Mouse (Mus musculus) 416B (cell line): ENCODE measurements around the gene Rnf126.

ENCODE experiments used
- DNase-seq: peaks from one replicate; pipeline ENCODE4 v3.0.0; 2011; ENCODE audit warnings: low read depth

The Rnf126 gene

GRCm38 (mm10) chr10:79766508-79767325, at the start of gene Rnf126:
Rnf126 (minus strand) TSS chr10:79766952.
- peak; percentile 100 for DNase-seq

DNA sequence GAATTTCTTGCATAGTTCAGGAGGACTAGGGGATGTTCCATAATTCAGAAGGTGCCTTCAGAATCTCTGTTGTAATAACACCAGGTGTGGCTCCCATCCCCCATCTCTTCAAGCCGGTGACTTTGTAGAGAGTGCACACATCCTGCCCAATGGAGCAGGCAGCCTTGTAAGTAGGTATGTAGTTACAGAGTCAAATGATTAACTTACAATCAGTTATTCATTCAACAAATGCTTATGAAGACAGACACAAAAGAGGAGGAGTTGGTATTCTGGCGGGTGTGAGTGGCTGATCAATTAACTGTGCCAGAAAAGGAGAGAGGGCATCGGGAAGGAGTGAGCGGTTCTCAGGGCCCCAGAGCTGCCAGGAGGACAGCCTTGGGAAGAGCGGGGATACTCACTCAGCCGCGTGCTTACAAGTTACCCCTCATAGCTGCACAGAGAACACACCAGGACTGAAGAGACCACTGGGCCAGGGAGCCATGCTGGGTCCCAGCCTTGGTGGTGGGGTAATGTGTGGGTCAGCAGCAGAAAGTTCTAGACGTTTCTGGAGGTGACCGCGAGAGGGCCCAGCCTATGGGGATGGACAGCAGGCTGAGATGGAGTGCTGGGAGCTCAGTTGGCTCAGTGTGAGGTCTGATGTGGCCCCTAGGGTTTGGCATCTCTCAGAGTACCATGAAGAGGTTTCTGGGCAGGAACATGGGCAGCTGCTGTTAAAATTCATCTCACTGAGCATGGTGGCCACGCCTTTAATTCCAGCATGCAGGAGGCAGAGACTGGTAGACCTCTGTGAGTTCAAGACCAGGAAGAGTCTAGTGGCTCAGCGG, 49.1 kb upstream of the Rnf126 start:
- DNase-seq, result no peak

- DNase-seq, result no peak
These were observed 47.6 kb upstream of the Rnf126 start for GRCm38 (mm10) chr10:79814271-79814842.

DNA sequence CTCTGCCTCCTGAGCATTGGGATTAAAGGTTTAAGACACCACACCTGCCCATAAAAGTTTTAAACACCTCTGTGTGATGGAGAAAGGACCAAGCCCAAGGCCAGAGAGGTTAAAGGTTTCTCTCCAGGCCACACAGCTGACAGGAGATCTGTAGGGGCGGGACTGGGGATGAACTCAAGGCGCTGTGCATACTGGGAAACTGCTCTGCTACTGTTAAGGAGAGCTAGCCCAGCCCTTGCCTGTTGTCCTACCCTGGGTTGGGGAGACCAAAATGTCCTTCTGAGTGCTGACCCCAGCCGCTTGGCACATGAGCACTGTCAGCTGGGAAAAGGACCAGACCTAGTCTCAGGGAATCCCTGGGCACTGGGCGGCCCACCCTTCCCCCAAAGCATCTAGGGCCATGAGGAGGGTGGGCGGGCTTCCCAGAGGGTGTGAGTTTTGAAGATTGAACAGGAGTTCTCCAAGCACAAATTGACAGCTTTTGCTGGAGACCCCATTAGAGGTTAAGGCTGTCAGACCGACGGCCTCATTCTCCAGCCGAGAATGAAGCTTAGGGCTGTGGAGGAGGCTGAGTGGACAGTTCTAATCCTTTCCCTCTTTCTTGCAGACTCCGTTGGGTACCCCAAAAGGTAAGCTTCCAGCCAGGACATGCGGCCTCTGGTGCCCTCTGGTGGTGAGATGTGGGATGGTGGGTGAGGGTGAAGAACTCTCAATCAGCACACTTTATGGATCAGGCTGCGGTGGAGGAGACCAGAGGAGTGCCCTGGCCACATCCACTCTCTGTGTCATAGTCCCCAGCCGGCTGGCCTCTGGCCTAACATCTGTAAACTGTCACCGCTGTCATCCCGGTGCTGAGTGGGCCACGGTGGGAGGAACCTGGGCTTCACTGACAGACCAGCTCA, 45.2 kb upstream of the Rnf126 start:
- peak; percentile 73 for DNase-seq

DNA sequence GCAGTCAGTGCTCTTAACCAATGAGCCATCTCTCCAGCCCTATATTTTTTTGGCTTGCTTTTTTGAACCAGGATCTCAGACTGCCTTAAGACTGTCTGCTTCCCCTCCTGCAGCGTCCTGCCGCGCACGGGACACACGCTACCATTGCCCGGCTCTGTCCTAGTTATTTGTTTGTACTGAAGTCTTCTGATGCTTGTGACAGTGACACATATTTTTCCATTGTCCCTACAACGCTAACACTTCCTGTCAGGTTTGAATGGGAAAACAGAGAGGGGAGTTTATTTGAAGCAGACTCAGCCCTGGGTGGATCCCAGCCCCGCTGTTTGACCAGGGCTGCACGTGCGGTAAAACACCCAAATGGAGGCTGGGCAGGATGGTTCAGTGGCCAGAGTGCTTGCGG, 42.0 kb upstream of the Rnf126 start:
- DNase-seq, result no peak

DNA sequence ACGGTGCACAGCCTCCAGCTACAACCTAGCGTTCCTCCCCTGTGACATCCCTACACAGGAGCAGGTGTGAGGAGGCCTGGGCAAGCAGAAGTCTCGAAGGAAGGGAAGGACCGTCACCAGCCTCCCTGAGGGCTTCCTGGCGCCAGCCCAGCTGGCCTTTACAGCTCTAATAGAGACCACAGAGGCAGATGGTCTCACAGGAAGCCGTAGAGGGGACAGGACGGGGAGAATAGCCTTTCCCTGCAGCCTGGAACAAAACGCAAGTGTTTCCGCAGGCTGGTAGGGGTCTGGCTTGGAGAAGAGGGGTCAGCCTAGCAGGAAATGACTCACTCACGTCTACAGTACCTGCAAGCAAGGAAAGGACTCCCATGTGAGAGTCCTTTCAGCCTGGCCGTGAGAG, 41.1 kb upstream of the Rnf126 start:
- DNase-seq, result no peak

DNA sequence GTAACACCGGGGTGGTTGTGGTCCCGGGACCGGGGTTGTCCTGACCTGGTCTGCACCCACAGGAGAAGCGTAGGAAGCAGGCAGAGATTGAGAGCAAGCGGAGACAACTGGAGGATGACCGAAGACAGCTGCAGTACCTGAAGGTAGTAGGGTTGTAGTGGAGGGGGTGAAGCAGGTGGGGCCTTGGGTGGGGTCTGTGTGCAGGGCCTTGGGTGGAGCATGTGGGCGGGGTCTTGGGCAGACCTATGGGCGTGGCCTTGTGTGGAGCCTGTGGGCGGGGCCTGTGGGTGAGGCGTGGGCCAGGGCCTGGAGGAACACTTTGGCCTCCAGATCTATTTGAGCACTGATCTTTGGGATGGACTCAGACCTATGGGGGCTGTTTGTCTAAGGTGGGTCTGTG, 40.2 kb upstream of the Rnf126 start:
- no peak for DNase-seq

DNA sequence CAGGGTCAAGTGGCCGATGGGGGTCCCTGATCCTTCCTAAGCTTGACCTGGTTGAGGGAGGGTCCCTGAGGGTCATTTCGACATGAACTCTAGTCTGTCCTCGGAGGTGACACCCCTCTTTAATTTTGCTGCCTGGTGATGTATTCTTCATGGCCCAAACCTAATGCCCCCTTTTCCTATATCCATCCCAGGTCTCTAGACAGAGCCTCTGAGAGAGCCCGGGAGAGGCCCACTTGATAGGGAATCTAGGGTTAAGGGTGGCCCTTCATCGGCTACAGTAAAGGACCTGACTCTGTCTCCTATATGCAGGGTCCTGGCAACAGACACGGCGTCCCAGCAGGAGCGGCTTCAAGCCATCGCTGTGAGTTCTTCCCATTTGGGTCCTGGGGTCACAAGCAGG, 39.6 kb upstream of the Rnf126 start:
- DNase-seq, result no peak

DNA sequence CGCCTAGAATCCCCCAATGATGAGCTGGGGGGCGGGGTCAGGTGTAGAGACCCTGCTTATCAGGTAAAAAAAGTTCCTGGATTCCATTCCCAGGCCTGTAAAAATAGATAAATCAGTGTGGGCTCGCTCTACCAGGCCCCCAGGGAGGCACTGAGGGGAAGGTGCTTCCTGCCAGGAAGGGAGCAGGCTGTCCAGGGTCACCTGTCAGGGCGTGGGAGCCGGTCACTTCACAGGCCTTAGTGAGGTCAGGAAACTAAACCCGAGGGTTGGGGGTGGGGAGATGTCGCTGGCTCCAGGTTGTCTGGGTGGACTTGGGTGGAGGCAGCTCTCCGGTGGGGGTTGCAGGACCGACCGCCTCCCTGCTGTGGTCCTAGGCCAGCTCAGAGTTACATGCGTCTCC, 38.9 kb upstream of the Rnf126 start:
- no peak for DNase-seq

DNA sequence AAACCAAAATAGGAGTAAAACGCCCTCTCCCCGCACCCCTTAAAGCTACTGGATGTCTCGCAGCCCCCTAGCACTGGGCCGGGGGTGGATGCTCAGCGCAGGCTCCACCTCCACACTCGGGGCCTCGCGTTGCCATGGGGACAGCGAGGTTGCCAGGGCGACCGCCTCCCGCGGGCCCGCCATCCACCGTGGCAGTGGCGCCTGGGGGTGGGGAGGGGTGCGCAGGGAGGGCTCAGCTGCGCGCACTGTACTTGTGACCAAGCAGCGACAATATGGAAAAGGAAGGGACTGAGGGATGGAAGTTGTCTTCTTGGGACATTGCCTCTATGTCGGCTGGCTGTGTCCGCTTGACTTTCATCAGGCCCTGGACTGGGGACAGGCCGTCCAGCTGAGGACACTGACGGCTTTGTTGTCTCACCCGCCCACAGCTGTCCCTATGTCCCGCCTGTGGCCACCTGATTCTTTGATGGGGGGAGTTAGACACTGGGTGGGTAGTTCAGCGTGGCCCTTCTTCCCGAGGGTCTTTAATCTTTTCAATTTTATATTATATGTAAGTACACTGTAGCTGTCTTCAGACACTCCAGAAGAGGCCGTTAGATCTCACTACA, 37.1 kb upstream of the Rnf126 start:
- DNase-seq, result no peak

DNA sequence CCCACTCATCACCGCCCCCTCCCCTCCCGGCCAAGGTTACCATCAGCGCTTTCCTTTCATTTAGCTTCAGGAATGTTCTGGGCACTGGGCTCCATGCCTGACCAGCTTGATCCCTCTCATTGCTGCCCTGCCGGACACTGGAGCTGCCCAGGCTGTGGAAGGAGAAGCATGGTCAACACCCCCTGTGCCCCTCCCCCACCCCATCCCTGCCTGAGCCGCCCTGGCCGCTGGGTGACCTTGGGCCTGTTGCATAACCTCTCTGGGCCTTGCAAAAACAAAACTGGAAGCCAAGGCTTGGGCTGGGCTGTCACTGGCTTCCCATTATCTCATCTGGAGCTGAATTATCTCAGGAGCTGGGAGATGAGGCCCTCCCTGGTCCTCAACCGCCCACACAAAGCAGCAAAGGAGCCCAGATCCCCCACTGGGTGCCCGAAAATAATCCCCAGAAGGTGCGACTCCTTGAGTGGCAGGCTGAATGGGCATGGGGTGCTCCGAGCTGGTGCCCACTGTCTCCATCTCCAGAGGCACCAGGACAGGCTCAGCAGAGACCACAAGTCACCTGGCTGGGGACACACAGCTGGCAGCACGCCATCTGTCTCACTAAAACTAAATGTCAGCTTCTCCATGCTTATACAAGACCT, 35.7 kb upstream of the Rnf126 start:
- peak; percentile 78 for DNase-seq

DNA sequence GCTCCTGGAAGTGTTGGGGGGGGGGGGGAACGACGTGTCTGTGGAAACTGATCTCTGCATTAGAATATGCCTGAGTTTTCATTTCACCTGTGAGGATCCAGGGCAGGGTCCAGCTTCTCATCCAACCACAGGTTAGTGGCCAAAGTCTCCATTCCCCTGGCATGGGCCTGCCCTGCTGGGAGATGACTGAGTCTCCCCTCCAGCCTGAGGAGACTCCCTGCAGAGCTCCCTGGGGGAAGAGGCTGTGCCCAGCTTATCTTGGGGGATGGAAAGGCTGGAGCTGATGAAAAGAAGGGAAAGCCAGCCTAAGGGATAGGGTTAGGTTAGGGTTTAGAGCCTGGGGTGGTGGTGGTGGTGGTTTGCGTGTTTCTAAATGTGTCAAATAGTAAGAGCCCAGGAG, 35.1 kb upstream of the Rnf126 start:
- no peak for DNase-seq

- no peak for DNase-seq
These were observed 33.8 kb upstream of the Rnf126 start for GRCm38 (mm10) chr10:79800508-79800907.

DNA sequence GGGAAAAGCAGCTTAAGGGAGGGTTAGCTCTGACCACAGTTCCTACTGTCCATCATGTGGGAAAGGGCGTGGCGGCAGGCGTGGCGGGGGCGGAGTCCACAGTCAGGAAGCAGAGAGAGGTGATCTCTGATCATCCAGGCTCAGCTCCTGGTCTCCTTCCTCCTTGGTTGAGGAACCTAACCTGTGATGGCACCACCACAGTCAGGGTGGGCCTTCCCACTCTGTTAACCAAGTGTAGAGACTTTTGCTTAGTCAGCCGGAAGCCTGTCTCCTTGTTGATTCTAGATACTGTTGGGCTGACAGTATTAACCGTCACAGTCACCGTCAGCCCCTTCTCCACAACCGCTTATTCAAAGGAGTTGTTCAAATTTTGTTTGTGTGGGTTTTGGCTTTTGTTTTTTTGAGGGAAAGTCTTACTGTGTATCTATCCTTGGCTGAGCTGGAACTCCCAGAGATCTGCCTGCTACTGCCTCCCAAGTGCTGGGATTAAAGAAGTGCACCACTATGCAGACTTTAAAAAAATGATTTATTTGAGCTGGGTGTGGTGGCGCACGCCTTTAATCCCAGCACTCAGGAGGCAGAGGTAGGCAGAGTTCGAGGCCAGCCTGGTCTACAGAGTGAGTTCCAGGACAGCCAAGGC, 31.7 kb upstream of the Rnf126 start:
- peak; percentile 99 for DNase-seq

DNA sequence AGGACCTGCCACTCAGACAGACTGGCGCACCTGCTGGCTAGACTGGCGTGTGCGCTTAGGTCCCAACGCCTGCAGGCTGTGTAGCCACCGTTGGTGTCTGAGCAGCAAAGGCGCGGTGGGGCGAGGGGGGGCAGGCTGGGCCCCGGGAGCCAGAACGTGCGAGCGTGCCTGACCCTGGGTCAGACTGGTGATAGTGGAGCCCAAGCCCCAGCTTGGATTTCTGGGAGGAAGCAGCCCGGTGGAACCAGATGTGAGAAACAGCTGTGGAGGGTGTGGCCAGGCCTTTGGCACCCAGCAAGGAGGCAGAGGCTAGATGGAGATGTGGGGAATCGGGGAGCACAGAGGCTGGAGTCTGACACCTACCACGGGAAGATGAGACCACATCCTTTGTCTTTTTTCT, 30.6 kb upstream of the Rnf126 start:
- DNase-seq, result peak; percentile 75

GRCm38 (mm10) chr10:79795905-79796304, 29.2 kb upstream of the Rnf126 start:
- no peak for DNase-seq

- DNase-seq, result no peak
These were observed 27.8 kb upstream of the Rnf126 start for GRCm38 (mm10) chr10:79794491-79794931.

- DNase-seq, result peak; percentile 45
These were observed 27.2 kb upstream of the Rnf126 start for GRCm38 (mm10) chr10:79793738-79794490.

GRCm38 (mm10) chr10:79793051-79793737, 26.4 kb upstream of the Rnf126 start, which contains the start of gene Palm:
Palm (plus strand) TSS chr10:79793572.
- peak; percentile 63 for DNase-seq
